Mouse (Mus musculus) spleen, adult 2 months (tissue): ENCODE measurements around the gene Atg13.

Source experiments
- CTCF ChIP-seq: fragments of 200-500 bp; IDR thresholded peaks from 2 replicates; pipeline ENCODE4 v1.5.1; 2011; ENCODE audit warnings: mild to moderate bottlenecking, inconsistent platforms; ENCODE audit not compliant: insufficient read depth, insufficient read length, insufficient replicate concordance; ENCODE audit errors: extremely low read depth
- POLR2A ChIP-seq: fragments of 200-500 bp; IDR thresholded peaks from 2 replicates; pipeline ENCODE4 v1.6.1; 2011; ENCODE audit warnings: low read depth, low read length, inconsistent platforms

DNA sequence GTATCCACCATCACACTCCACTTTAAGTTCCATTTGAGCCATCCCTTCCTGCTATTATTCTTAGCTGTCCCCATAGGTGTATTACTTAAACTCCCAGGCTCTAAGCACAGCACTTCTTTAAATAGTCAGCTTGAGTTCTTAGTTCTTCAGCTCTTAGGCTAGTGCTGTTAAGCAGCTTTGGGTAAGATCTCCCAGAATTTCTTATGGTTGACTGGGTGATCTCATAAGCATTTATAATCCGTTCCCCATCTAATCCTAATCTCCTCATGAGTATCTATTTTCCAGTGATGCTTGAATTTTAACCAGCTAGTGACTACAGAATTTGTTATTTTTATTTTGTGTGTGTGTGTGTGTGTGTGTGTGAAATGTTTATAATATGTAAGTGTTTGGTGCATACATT is 4.5 kb upstream of the Atg13 start:
- TF ChIP-seq CTCF (no peak), POLR2A (no peak)
